ENCODE assay signal across 8 mouse cellular contexts in the genomic region with DNA sequence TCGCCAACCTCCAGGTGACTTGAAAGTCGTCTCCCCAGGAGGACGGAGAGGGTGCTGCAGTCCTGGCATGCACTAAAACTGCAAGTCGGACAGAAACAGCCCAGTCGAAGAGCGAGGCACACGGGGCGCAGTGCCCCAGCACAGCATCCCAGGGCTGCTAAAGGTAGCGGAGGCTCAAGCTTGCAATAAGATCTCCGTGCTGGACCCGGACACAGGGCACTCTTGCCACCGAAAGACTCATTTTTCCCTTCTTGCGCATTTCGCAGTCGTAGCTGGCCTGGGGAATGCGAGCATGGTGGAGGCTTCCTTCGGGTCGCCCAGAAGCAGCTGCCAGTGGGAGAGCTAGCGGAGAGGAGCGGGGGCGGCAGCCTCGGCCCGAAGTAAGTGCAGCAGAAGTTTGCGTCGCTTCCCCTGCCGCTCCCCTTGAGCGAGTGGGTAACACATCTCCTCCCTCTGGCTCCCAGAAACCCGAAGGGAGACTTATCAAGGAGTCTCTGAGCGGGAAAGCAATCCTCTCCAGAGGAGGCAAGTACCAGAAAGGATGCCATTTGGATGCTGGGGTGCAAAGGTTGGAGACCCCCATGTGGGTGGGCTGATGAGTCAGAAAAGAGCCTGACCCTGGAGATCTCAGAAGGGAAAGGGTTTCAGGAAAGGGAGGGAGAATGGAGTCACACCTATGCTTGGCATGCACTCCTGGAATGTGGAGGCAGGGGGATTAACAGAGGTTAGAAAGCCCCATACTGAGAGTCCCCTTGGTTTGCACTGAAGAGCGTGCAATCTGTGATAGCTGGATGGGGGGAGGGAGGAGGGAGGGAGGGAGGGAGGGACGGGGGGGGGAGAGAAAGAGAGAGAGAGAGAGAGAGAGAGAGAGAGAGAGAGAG. TPM values are rescaled to one million over a fixed set of nuclear protein-coding genes. Genes with fewer than 3 reads are reported as not detected.
DNase-seq lines count a peak whose midpoint lies in the region; ATAC-seq and TF ChIP-seq lines count a peak whose summit lies in the region.

No protein-coding gene starts in this region.

- DNase-seq in lung, adult 2 months, result no peak
- no peak for DNase-seq in lung, postnatal 10 days
- no peak for DNase-seq in midbrain, embryonic 10.5 days (ENCODE audit: low spot score)
- DNase-seq in thymus, postnatal 4 days, result no peak
- DNase-seq in natural killer cell, adult 2 months (ENCODE audit: low spot score in 2 of 2), result no peak
- DNase-seq in B cell, adult 2 months, result no peak

- peak overlapping the region; percentile 79 for H3K4me2 ChIP-seq in embryonic facial prominence, embryonic 12.5 days (replicated peaks)
- H3K4me2 ChIP-seq in intestine, embryonic 15.5 days (replicated peaks), result peak overlapping the region; percentile 90

- no peak for TF ChIP-seq CTCF in lung, adult 2 months (IDR thresholded peaks at IDR 0.05; ENCODE audit: insufficient read depth, low read length)

- H3K4me1 ChIP-seq in lung, adult 2 months (ENCODE audit: control insufficient read depth, insufficient read depth, low read length), result no peaks in the 10 kb centered on the region
- peaks cover 12% of the 10 kb centered on the region; the same call in 1 of the 2 replicates for H3K4me1 ChIP-seq in embryonic facial prominence, embryonic 12.5 days
- peaks cover 11% of the 10 kb centered on the region for H3K4me1 ChIP-seq in intestine, embryonic 15.5 days (replicated peaks)
- peaks cover 23% of the 10 kb centered on the region for H3K4me1 ChIP-seq in midbrain, embryonic 10.5 days

- H3K9ac ChIP-seq in embryonic facial prominence, embryonic 12.5 days, result peak overlapping the region; percentile 31
- 0 out of 2 replicates have a peak overlapping the region, but pooled peaks have one; percentile 10 for H3K9ac ChIP-seq in intestine, embryonic 15.5 days

- no peaks in the 10 kb centered on the region for H3K36me3 ChIP-seq in embryonic facial prominence, embryonic 12.5 days
- no peaks in the 10 kb centered on the region for H3K36me3 ChIP-seq in intestine, embryonic 15.5 days
- no peaks in the 10 kb centered on the region for H3K36me3 ChIP-seq in midbrain, embryonic 10.5 days

- H3K4me3 ChIP-seq in lung, adult 2 months (replicated peaks; ENCODE audit: extremely low read depth, low read depth, low read length), result peak overlapping the region; percentile 42
- peak overlapping the region; percentile 49 for H3K4me3 ChIP-seq in embryonic facial prominence, embryonic 12.5 days
- peak overlapping the region; percentile 45 for H3K4me3 ChIP-seq in intestine, embryonic 15.5 days (replicated peaks)
- peak overlapping the region; percentile 68 for H3K4me3 ChIP-seq in midbrain, embryonic 10.5 days

- 2% methylated on average over 29 of the region's 31 CpGs for WGBS in lung, adult 2 months
- WGBS in embryonic facial prominence, embryonic 12.5 days, result under 1% methylated on average over 30 of the region's 31 CpGs
- 1% methylated on average over 30 of the region's 31 CpGs for whole genome bisulfite sequencing in intestine, embryonic 15.5 days
- under 1% methylated on average over 31 of the region's 31 CpGs for WGBS in midbrain, embryonic 10.5 days

- no peak overlapping the region for H3K27ac ChIP-seq in embryonic facial prominence, embryonic 12.5 days
- no peak overlapping the region for H3K27ac ChIP-seq in intestine, embryonic 15.5 days
- no peak overlapping the region for H3K27ac ChIP-seq in midbrain, embryonic 10.5 days (replicated peaks)

- TF ChIP-seq POLR2A in lung, adult 2 months (IDR thresholded peaks at IDR 0.05; ENCODE audit: borderline replicate concordance, extremely low read depth, low read depth, low read length), result no peak

- H3K27me3 ChIP-seq in embryonic facial prominence, embryonic 12.5 days, result peaks cover 35% of the 10 kb centered on the region
- H3K27me3 ChIP-seq in intestine, embryonic 15.5 days (replicated peaks), result peaks cover 19% of the 10 kb centered on the region
- H3K27me3 ChIP-seq in midbrain, embryonic 10.5 days (ENCODE audit: low read depth, poor library complexity, severe bottlenecking), result peaks cover 49% of the 10 kb centered on the region

- no peaks in the 10 kb centered on the region for H3K9me3 ChIP-seq in embryonic facial prominence, embryonic 12.5 days
- H3K9me3 ChIP-seq in intestine, embryonic 15.5 days, result no peaks in the 10 kb centered on the region
- no peaks in the 10 kb centered on the region for H3K9me3 ChIP-seq in midbrain, embryonic 10.5 days (replicated peaks)

- peak; percentile 71 for ATAC-seq in embryonic facial prominence, embryonic 12.5 days (ENCODE audit: insufficient number of reproducible peaks, insufficient read depth, low FRiP score, low TSS enrichment)
- ATAC-seq in intestine, embryonic 15.5 days, result peak; percentile 65

RNA-seq across cellular contexts. Expression of a gene that starts 0.6 kb away (rescaled TPM):
- polyA plus RNA-seq in lung, adult 2 months (2012; rRNA removed), result 28.3 and 45.6 TPM in 2 replicates
- 26.4 and 28.4 TPM in 2 replicates for polyA plus RNA-seq in embryonic facial prominence, embryonic 12.5 days (2016; fragmentation: Nextera tagmentation; extraction: Ambion mirVana)
- 31.2 and 32.8 TPM in 2 replicates for polyA plus RNA-seq in intestine, embryonic 15.5 days (2015; fragmentation: Nextera tagmentation; extraction: Ambion mirVana)
- 12.6 and 16.1 TPM in 2 replicates for polyA plus RNA-seq in midbrain, embryonic 10.5 days (2016; fragmentation: Nextera tagmentation; extraction: Ambion mirVana)
